Mouse (Mus musculus) fat pad, adult 2 months (tissue): ENCODE data around the gene Tbx21.

Source experiments
- DNase-seq: peaks from one replicate; pipeline ENCODE4 v3.0.0-alpha.2; 2011; ENCODE audit warnings: low read depth, low spot score; ENCODE audit errors: extremely low read depth

The Tbx21 gene

DNA sequence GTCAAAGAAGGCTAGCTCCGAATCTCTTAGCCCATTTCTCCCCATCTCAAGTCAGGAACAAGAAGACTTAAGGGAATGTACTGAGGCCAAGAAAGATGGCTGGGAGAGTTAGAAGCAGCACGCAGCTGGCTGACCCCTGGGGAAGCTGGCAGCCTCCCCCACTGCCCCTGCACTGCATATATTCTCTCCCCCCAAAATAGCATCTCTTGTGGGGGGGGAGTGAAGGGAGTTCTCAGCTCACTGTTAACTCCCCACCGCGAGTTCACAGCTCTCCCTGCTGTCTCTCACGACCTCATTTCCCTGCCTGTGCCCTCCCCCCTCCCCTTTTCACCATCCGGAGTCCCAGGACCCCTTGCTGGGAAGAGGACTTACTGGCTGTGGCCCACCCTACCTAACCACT, 17.1 kb upstream of the Tbx21 start:
- no peak for DNase-seq

- no peak for DNase-seq
These were observed 16.6 kb upstream of the Tbx21 start for GRCm38 (mm10) chr11:97131683-97132082.

DNA sequence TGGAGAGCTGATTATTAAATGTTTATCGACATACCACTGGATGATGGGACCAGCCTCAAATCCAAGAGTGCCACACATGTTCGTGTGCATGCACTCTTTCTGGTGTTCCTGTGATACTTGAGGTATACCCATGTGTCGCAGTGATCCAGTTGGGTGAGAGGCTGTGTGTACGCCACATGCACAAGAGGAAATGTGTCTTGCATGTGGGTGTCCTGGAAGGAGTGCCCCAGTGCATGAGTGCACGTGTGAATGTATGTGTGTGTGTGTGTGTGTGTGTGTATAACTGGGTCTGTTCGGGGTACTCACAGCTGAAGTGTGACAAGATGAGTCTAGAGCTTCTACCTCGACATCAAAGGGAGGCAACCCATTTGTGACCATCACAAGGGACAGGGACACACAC, 15.2 kb upstream of the Tbx21 start:
- DNase-seq, result no peak

GRCm38 (mm10) chr11:97128956-97129355, 13.8 kb upstream of the Tbx21 start:
- DNase-seq, result no peak

GRCm38 (mm10) chr11:97127470-97128223, 12.5 kb upstream of the Tbx21 start:
- no peak for DNase-seq

DNA sequence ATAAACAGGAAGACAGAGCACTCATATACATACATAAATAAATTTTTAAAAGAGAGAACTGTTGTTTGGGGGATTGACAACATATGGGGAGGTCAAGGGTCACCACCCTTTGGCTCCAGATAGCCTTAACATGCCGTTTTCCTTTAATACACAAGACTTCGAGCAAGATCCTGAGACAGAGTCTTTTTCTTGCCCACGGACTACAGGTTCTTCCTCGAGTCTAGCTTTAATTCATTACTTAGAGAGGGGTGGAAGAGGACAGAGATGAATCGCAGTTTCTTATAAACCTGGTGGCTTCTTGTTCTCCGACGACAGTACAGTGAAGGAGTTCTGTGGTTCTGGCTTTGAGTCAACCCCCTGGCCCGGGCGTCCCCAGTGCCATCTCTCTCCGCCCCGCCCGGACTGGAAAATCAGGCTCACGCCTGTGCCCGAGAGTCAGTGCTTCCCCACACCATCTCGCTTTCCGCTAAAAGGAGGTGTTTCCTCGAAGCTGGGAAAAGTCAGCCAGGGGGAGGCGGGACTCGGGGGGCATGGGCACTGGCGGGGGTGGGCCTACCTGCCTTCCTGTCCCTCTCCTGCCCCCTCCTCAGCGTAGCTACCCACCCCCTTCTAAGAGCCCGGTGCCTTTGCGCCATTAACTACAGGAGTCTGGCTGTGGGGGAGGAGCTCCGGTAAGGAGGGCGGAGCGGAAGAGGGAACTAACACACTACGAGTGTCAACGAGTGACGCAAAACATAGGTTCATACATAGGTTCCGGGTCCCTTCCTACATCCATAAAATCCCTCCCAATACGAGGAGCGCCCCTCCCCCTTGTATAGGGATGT, 11.7 kb upstream of the Tbx21 start:
- DNase-seq, result no peak

GRCm38 (mm10) chr11:97124266-97125036, 9.3 kb upstream of the Tbx21 start:
- DNase-seq, result no peak

DNA sequence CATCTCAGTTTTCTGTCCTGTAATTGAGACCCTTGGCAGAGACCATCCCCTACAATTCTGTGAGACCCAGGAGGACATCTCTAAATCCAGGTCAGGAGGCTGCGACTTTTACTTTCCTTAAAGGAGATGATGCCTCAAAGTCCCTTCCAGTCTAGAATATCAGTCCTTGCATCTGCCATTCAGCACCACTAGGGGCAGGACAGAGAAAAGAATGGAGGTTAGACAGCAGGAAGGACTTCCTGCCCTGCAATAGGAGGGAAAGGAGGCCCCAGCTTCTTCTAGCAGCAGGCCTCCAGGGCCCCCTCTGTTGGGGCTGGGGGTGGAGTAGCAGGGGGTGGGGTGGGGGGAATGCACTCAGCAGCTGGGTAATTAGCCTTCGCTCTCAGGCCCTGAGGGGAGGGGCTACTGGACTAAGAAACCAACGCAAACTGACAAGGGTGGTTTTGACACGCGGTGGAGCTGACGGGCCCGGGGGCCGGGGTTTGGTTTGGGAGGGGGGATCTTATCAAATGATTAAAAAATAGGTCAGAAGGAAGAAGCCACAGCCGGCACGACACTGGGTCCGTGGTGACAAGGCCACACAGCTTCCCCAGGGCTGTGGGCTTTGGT, 8.3 kb upstream of the Tbx21 start:
- DNase-seq, result no peak

- no peak for DNase-seq
These were observed 5.5 kb upstream of the Tbx21 start for GRCm38 (mm10) chr11:97120641-97121040.

- no peak for DNase-seq
These were observed 5.1 kb upstream of the Tbx21 start for GRCm38 (mm10) chr11:97120221-97120620.

DNA sequence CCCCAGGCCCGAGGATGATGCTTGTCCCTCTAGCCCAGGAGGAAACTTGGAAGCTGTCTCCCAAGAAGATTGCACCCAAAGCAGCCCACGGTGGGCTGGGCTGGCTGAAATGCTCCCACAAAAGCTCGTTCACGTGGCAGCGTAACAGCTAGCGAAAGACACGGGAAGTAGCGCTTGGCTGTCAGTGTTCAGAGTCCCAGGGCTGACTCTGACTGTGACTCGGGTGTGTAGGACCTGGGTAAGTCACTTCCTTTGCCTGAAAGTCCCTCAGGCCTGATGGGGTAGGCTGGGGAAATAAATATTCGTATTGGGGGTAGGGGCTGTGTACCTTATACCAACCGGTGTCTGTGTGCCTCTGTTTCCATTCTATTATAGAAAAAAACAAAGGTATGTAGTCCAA, 666 bp upstream of the Tbx21 start:
- no peak for DNase-seq

DNA sequence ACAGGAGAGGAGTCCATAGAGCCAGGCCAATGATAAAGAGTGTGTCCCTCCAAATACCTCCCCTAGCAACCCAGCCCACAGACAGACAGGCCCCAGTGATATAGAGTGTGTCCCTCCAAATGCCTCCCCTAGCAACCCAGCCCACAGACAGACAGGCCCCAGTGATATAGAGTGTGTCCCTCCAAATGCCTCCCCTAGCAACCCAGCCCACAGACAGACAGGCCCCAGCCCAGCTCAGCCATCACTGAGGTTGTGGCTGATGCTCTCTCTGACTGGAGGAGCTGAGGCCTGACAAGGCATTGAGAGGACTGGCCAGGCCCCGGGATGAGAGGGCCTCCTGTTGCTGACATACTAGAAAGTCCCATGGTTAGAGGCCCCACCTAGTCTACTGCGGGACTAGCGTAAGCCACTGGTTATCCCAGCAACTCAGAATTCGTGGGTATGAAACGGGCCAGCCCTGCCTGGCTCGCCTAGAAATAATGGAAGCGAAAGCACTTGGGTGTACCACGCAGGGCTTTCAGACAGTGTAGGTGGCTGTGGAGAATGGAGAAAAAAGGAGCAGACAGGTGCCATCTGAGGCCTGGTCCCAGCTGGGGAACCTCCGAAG, 2.5 kb downstream of the Tbx21 start:
- DNase-seq, result no peak

- no peak for DNase-seq
These were observed 6.2 kb downstream of the Tbx21 start for GRCm38 (mm10) chr11:97108976-97109375.

GRCm38 (mm10) chr11:97104091-97104483, 11.0 kb downstream of the Tbx21 start:
- no peak for DNase-seq

- DNase-seq, result no peak
These were observed 11.7 kb downstream of the Tbx21 start for GRCm38 (mm10) chr11:97103163-97104090.

- DNase-seq, result no peak
These were observed 13.4 kb downstream of the Tbx21 start for GRCm38 (mm10) chr11:97101722-97102121.

DNA sequence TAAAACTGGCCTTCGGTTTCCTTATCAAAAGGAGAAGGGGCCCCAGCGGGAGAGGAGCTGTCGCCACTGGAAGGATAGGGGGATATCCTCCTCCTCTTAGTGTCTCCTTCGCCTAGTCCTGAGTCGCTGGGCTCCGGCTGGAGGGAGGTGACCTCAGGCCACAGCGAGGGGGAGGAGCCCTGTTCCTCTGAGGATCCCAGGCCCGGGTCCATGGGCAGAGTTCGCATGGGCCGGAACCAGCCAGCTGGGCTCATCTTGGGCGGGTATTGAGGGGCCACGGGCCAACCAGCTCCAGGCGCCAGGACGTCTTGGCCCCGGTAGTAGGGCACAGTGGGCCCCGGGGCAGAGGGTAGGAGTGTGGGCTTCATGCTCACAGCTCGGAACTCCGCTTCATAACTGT, 16.3 kb downstream of the Tbx21 start:
- no peak for DNase-seq

DNA sequence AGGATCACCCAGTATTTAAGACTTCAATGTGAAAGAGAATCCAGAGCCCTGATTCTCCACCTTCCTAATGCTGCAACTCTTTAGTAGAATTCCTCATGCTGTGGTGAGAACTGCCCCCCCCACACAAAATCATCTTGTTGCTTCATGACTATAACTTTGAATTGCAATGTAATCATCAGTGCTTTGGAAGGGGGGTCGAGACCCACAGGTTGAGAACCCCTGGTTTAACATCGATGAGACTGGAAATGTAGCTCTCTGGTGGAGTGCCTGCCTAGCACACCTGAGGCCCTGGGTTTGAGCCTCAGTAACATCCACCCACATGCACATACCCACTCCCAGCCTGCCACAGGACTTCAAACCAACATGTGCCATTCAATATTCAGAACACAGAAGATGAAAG, 20.5 kb downstream of the Tbx21 start:
- no peak for DNase-seq

- DNase-seq, result no peak
These were observed 28.8 kb downstream of the Tbx21 start for GRCm38 (mm10) chr11:97086365-97086764.
